Mouse (Mus musculus) hindbrain, embryonic 11.5 days (tissue): ENCODE data around the gene Cd40. TPM values are rescaled to one million over a fixed set of nuclear protein-coding genes. Genes with fewer than 3 reads are reported as not detected.

Source experiments
- ATAC-seq: fragments of 200-750 bp; cut with Nextera tagmentation; 2 replicates; pipeline ENCODE4 v1.8.0; 2017; ENCODE audit warnings: mild to moderate bottlenecking, moderate TSS enrichment, moderate library complexity; ENCODE audit not compliant: low FRiP score
- DNase-seq: peaks from one replicate; pipeline ENCODE4 v3.0.0-alpha.2; 2015; ENCODE audit warnings: low spot score
- H3K27ac ChIP-seq: fragments of 300-500 bp; sonication (generic); 2 replicates; pipeline ENCODE4 v1.5.1; 2014; ENCODE audit warnings: mild to moderate bottlenecking, low read depth, low read length
- H3K27me3 ChIP-seq: fragments of 300-500 bp; sonication (generic); 2 replicates; pipeline ENCODE4 v1.6.1; 2014; ENCODE audit warnings: mild to moderate bottlenecking, low read length, moderate library complexity, mixed read lengths; ENCODE audit not compliant: control insufficient read depth, insufficient read depth
- H3K36me3 ChIP-seq: fragments of 300-500 bp; sonication (generic); 2 replicates; pipeline ENCODE4 v1.6.1; 2014; ENCODE audit warnings: mild to moderate bottlenecking, low read length, moderate library complexity, mixed read lengths; ENCODE audit not compliant: control insufficient read depth, insufficient read depth
- H3K4me1 ChIP-seq: fragments of 300-500 bp; sonication (generic); replicated peaks from 2 replicates; pipeline ENCODE4 v1.6.1; 2014; ENCODE audit warnings: low read length, mixed read lengths; ENCODE audit not compliant: control insufficient read depth, insufficient read depth
- H3K4me2 ChIP-seq: fragments of 300-500 bp; sonication (generic); replicated peaks from 2 replicates; pipeline ENCODE4 v1.6.1; 2014; ENCODE audit warnings: mild to moderate bottlenecking, low read depth, low read length
- H3K4me3 ChIP-seq: fragments of 300-500 bp; sonication (generic); 2 replicates; pipeline ENCODE4 v1.5.1; 2014; ENCODE audit warnings: low read depth, low read length
- H3K9ac ChIP-seq: fragments of 300-500 bp; sonication (generic); 2 replicates; pipeline ENCODE4 v1.6.1; 2014; ENCODE audit warnings: low read depth, low read length
- H3K9me3 ChIP-seq: fragments of 300-500 bp; sonication (generic); 2 replicates; pipeline ENCODE4 v1.6.1; 2016; ENCODE audit warnings: low read length; ENCODE audit not compliant: control insufficient read depth
- WGBS: fragments of 180-500 bp; shearing (Covaris S2); extraction: QIAGEN DNeasy Blood & Tissue Kit; methylation state at CpG from one replicate; pipeline ENCODE4 v1.1.7; 2014; 5-methylcytosine and 5-hydroxymethylcytosine counted together
- polyA plus RNA-seq: library from polyadenylated mRNA; unstranded; fragments of >200 nt; fragmentation: Nextera tagmentation; extraction: Ambion mirVana; gene quantifications from 2 replicates; pipeline ENCODE4 v1.2.1, GENCODE M21; 2014

Cd40 gene
- polyA plus RNA-seq, result 4.6 and 4.9 TPM in 2 replicates

- ATAC-seq (0 out of 2 replicates have a peak, but pooled peaks have one; percentile 60), DNase-seq (peak; percentile 75)
- Histone ChIP-seq H3K27ac (no peak within 1 kb of the TSS), H3K9ac (0 out of 2 replicates have a peak within 1 kb of the TSS, but pooled peaks have one; percentile 15), H3K4me2 (peak within 1 kb of the TSS; percentile 31), H3K4me3 (peak within 1 kb of the TSS; percentile 12; the same call in 1 of the 2 replicates), H3K4me1 (no peaks in the 10 kb centered on the region), H3K36me3 (no peaks in the 10 kb centered on the region), H3K9me3 (no peaks in the 10 kb centered on the region), H3K27me3 (0 out of 2 replicates have a peak, but pooled peaks cover 2% of the 10 kb centered on the region)
- WGBS, result 18% methylated on average over 25 of the region's 25 CpGs
Measured at GRCm38 (mm10) chr2:165054888-165055852, at the start of gene Cd40. Gene Cd40, plus strand, starts transcription at chr2:165055627.

GRCm38 (mm10) chr2:165006813-165007212 is 48.6 kb upstream of the Cd40 start:
- no peak overlapping the region for H3K4me2 ChIP-seq
- H3K9ac ChIP-seq, result no peak overlapping the region
- DNase-seq, result no peak
- H3K9me3 ChIP-seq, result no peaks in the 10 kb centered on the region
- ATAC-seq, result no peak
- no peak overlapping the region for H3K4me3 ChIP-seq
- peaks cover 47% of the 10 kb centered on the region for H3K36me3 ChIP-seq
- no peaks in the 10 kb centered on the region for H3K27me3 ChIP-seq
- H3K27ac ChIP-seq, result no peak overlapping the region
- WGBS, result 95% methylated on average over 4 of the region's 4 CpGs
- H3K4me1 ChIP-seq, result no peaks in the 10 kb centered on the region

DNA sequence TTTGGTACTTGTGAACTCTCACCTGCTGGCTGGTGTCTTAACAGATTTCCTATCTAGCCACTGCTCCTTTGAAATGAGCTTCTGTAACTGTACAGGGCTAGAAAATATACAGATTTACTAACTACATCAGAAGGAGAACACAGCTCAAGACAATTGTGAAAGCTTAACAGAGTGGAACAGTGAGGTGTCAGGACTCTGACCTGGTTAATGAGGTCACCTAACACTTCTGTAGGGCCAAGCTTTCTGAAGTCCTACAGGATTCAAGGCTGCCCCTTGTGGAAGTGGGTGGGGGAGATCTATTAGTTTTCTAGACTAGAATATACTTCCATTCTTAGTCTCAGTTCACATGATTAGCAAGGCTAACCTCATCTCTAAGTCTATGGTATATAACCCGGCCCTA is 47.4 kb upstream of the Cd40 start:
- Histone ChIP-seq H3K4me1 (no peaks in the 10 kb centered on the region), H3K27ac (no peak overlapping the region), H3K9me3 (no peaks in the 10 kb centered on the region), H3K4me3 (no peak overlapping the region), H3K27me3 (no peaks in the 10 kb centered on the region), H3K36me3 (peaks cover 37% of the 10 kb centered on the region; the same call in 1 of the 2 replicates), H3K9ac (no peak overlapping the region), H3K4me2 (no peak overlapping the region)
- ATAC-seq (no peak), DNase-seq (no peak)
- 96% methylated on average over 1 of the region's 1 CpGs for whole genome bisulfite sequencing

GRCm38 (mm10) chr2:165009161-165009560 is 46.3 kb upstream of the Cd40 start:
- DNase-seq (no peak), ATAC-seq (no peak)
- Histone ChIP-seq H3K4me3 (no peak overlapping the region), H3K9ac (no peak overlapping the region), H3K36me3 (peaks cover 30% of the 10 kb centered on the region; the same call in 1 of the 2 replicates), H3K27ac (no peak overlapping the region), H3K9me3 (no peaks in the 10 kb centered on the region), H3K27me3 (no peaks in the 10 kb centered on the region), H3K4me2 (no peak overlapping the region), H3K4me1 (no peaks in the 10 kb centered on the region)
- WGBS, result 95% methylated on average over 14 of the region's 14 CpGs

GRCm38 (mm10) chr2:165009581-165009980 is 45.8 kb upstream of the Cd40 start:
- WGBS, result 97% methylated on average over 2 of the region's 2 CpGs
- no peak for DNase-seq
- Histone ChIP-seq H3K4me1 (no peaks in the 10 kb centered on the region), H3K9ac (no peak overlapping the region), H3K27ac (no peak overlapping the region), H3K36me3 (peaks cover 26% of the 10 kb centered on the region; the same call in 1 of the 2 replicates), H3K4me3 (no peak overlapping the region), H3K4me2 (no peak overlapping the region), H3K9me3 (no peaks in the 10 kb centered on the region), H3K27me3 (no peaks in the 10 kb centered on the region)
- ATAC-seq, result no peak

DNA sequence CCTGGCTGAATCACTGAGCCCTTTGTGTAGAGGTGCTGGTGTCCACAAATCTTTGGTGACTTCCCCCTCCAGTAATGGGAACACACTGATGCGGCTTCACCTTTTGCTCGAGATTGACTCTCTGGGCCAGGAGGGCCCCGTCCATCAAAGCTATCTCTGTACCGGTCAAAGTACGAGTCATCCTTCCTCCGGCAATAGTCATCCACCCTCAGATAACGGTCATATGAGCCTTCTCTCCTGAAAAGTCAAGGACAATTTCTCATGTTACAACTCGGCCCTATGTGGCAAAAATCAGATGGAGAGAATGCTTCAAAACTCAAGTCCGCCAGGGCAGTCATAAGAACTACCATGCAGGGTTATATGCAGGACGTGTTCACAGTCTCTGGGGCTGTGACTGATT is 45.1 kb upstream of the Cd40 start:
- Histone ChIP-seq H3K36me3 (peaks cover 22% of the 10 kb centered on the region; the same call in 1 of the 2 replicates), H3K4me3 (no peak overlapping the region), H3K9me3 (no peaks in the 10 kb centered on the region), H3K4me2 (no peak overlapping the region), H3K4me1 (no peaks in the 10 kb centered on the region), H3K27ac (no peak overlapping the region), H3K9ac (no peak overlapping the region), H3K27me3 (no peaks in the 10 kb centered on the region)
- 93% methylated on average over 10 of the region's 10 CpGs for WGBS
- DNase-seq (no peak), ATAC-seq (no peak)

DNA sequence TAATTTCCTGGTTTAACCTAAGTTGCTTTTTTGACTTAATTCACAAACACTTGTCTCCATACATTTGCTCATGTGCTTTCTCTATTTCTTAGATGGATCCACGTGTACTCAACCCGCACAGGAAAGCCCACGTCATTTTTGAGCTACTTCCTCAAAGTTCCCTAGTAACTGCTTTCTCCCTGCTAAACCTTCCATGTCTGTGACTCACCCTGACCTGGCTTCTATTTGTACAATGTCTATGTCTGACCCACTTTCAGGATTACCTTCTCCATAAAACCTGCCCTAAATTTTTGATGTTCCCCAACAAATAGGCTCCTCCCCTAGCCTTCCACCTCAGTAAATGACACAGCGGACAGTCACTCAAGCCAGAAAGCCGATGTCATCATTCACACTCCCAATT is 40.5 kb upstream of the Cd40 start:
- DNase-seq (no peak), ATAC-seq (no peak)
- Histone ChIP-seq H3K27me3 (no peaks in the 10 kb centered on the region), H3K4me1 (no peaks in the 10 kb centered on the region), H3K4me2 (no peak overlapping the region), H3K9ac (no peak overlapping the region), H3K36me3 (peaks cover 8% of the 10 kb centered on the region; the same call in 1 of the 2 replicates), H3K27ac (no peak overlapping the region), H3K4me3 (no peak overlapping the region), H3K9me3 (no peaks in the 10 kb centered on the region)
- WGBS, result 93% methylated on average over 5 of the region's 5 CpGs

- no peaks in the 10 kb centered on the region for H3K4me1 ChIP-seq
- DNase-seq, result no peak
- H3K27me3 ChIP-seq, result no peaks in the 10 kb centered on the region
- no peak overlapping the region for H3K9ac ChIP-seq
- H3K27ac ChIP-seq, result no peak overlapping the region
- no peak for ATAC-seq
- WGBS, result 75% methylated on average over 3 of the region's 3 CpGs
- peaks cover 2% of the 10 kb centered on the region; the same call in 1 of the 2 replicates for H3K36me3 ChIP-seq
- no peak overlapping the region for H3K4me3 ChIP-seq
- H3K4me2 ChIP-seq, result no peak overlapping the region
- H3K9me3 ChIP-seq, result no peaks in the 10 kb centered on the region
Measured at GRCm38 (mm10) chr2:165020490-165020889, 34.9 kb upstream of the Cd40 start.
